Mouse (Mus musculus): Measurements from ENCODE around the gene 9130230L23Rik.

DNA sequence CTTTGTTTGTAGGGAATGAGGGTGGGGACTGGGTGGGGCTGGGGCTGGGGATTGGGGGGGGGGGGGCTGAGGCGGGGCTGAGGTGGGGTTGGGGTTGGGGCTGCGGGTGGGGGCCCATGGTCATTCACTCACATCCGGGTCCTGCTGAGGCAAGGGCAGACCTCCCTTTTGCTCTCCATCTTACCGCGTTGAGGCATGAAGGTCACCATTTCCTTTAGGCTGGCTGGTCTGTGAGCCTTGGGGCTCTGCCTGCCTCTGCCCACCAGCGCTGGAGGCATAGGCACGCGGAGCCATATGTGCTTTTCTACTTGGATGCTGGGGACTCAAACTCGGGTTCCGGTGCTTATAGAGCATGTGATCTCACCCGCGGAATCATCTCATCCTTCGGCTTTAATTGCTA lies 28.4 kb downstream of the 9130230L23Rik start:
- TF ChIP-seq CTCF (IDR thresholded peaks at IDR 0.05; ENCODE audit: borderline replicate concordance, extremely low read depth, insufficient read depth, insufficient read length) = no peak
- no peak for TF ChIP-seq POLR2A (IDR thresholded peaks at IDR 0.05; ENCODE audit: borderline replicate concordance, extremely low read depth, insufficient read depth, insufficient read length, poor library complexity, severe bottlenecking)
